Mouse (Mus musculus) CH12.LX (cell line): ENCODE results near the gene Ces4a. TPM values are rescaled to one million over a fixed set of nuclear protein-coding genes. Genes with fewer than 3 reads are reported as not detected.

ENCODE experiments used
- DNase-seq: peaks from one replicate; pipeline ENCODE4 v3.0.0-alpha.2; 2013; ENCODE audit errors: extremely low read depth
- H3K27ac ChIP-seq: 2 replicates; pipeline ENCODE4 v1.5.1; 2012; ENCODE audit warnings: low read depth, mild to moderate bottlenecking, control low read depth, moderate library complexity; ENCODE audit not compliant: insufficient read depth
- H3K27me3 ChIP-seq: replicated peaks from 2 replicates; pipeline ENCODE3; 2012; ENCODE audit warnings: inconsistent platforms
- H3K36me3 ChIP-seq, 2 experiments: replicated peaks in 1 of 2; 2 replicates each; pipeline versions ENCODE3 to v1.6.1; 2012; ENCODE audit warnings: inconsistent platforms in 1 of 2, low read length in 1 of 2, mild to moderate bottlenecking in 1 of 2, mixed read lengths in 1 of 2, moderate library complexity in 1 of 2; ENCODE audit not compliant: control insufficient read depth in 1 of 2, insufficient read depth in 1 of 2
- H3K4me1 ChIP-seq, 2 experiments: 2 replicates each; pipeline ENCODE4 v1.6.1; 2012; ENCODE audit warnings: inconsistent platforms in 1 of 2, moderate library complexity in 1 of 2; ENCODE audit not compliant: insufficient read depth in 2 of 2, control insufficient read depth in 1 of 2
- H3K4me2 ChIP-seq: 2 replicates; pipeline ENCODE4 v1.6.1; 2012; ENCODE audit warnings: low read depth, mild to moderate bottlenecking, control low read depth; ENCODE audit not compliant: poor library complexity, insufficient read depth, severe bottlenecking
- H3K4me3 ChIP-seq, 3 experiments: fragments of 150-350 bp in 1 of 3; sonication (generic) in 1 of 3; replicated peaks in 1 of 3; 2 replicates each; pipeline versions ENCODE3 to v1.5.1; 2011 to 2012; ENCODE audit warnings: low read depth in 2 of 3, low read length in 2 of 3, mild to moderate bottlenecking in 2 of 3, moderate library complexity in 2 of 3, control low read depth in 1 of 3, improper control_type of control experiment in 1 of 3, inconsistent platforms in 1 of 3, mixed read lengths in 1 of 3; ENCODE audit not compliant: poor library complexity in 1 of 3
- H3K79me2 ChIP-seq: replicated peaks from 2 replicates; pipeline ENCODE4 v1.6.1; 2012; ENCODE audit warnings: mild to moderate bottlenecking, moderate library complexity; ENCODE audit not compliant: control insufficient read depth, poor library complexity, insufficient read depth, severe bottlenecking; ENCODE audit errors: extremely low read depth
- H3K9ac ChIP-seq: 2 replicates; pipeline ENCODE4 v1.6.1; 2012; ENCODE audit warnings: low read depth, mild to moderate bottlenecking, control low read depth, moderate library complexity; ENCODE audit not compliant: insufficient read depth
- H3K9me3 ChIP-seq: replicated peaks from 2 replicates; pipeline ENCODE3; 2012; ENCODE audit warnings: low read length, inconsistent platforms, mixed read lengths
- ETS1 ChIP-seq: conservative IDR thresholded peaks from 2 replicates; pipeline ENCODE4 v1.6.1; 2012; ENCODE audit warnings: low read depth, mild to moderate bottlenecking, inconsistent platforms, low read length, improper control_type of control experiment, moderate library complexity
- HCFC1 ChIP-seq: IDR thresholded peaks from 2 replicates; pipeline ENCODE4 v1.6.1; 2012; ENCODE audit warnings: low read depth, mild to moderate bottlenecking, inconsistent platforms, low read length, improper control_type of control experiment
- JUN ChIP-seq: IDR thresholded peaks from 2 replicates; pipeline ENCODE4 v1.6.1; 2011; ENCODE audit warnings: low read depth, mild to moderate bottlenecking, low read length, improper control_type of control experiment, moderate library complexity; ENCODE audit not compliant: insufficient read depth
- MAFK ChIP-seq: IDR thresholded peaks from 2 replicates; pipeline ENCODE4 v1.6.1; 2011; ENCODE audit warnings: low read length, improper control_type of control experiment; ENCODE audit not compliant: insufficient replicate concordance
- MAZ ChIP-seq: IDR thresholded peaks from 2 replicates; pipeline ENCODE4 v1.6.1; 2012; ENCODE audit warnings: low read depth, mild to moderate bottlenecking, inconsistent platforms, low read length, improper control_type of control experiment, moderate library complexity
- MYC ChIP-seq: IDR thresholded peaks from 2 replicates; pipeline ENCODE4 v1.6.1; 2011; ENCODE audit warnings: low read depth, mild to moderate bottlenecking, improper control_type of control experiment, low read length
- POLR2A ChIP-seq: IDR thresholded peaks from 2 replicates; pipeline ENCODE4 v1.6.1; 2011; ENCODE audit warnings: low read depth, mild to moderate bottlenecking, improper control_type of control experiment, low read length
- POLR2AphosphoS2 ChIP-seq: IDR thresholded peaks from 2 replicates; pipeline ENCODE4 v1.6.1; 2011; ENCODE audit warnings: low read depth, low read length, improper control_type of control experiment
- TBP ChIP-seq: conservative IDR thresholded peaks from 2 replicates; pipeline ENCODE4 v1.6.1; 2011; ENCODE audit warnings: low read depth, low read length, improper control_type of control experiment
- UBTF ChIP-seq: IDR thresholded peaks from 2 replicates; pipeline ENCODE4 v1.6.1; 2012; ENCODE audit warnings: low read depth, mild to moderate bottlenecking, inconsistent platforms, low read length, improper control_type of control experiment, moderate library complexity
- ZKSCAN1 ChIP-seq: IDR thresholded peaks from 2 replicates; pipeline ENCODE4 v1.6.1; 2012; ENCODE audit warnings: low read depth, inconsistent platforms, low read length, improper control_type of control experiment, borderline replicate concordance
- ZMIZ1 ChIP-seq: IDR thresholded peaks from 2 replicates; pipeline ENCODE4 v1.6.1; 2012; ENCODE audit warnings: low read depth, mild to moderate bottlenecking, inconsistent platforms, low read length, improper control_type of control experiment
- ZNF384 ChIP-seq: IDR thresholded peaks from 2 replicates; pipeline ENCODE4 v1.6.1; 2012; ENCODE audit warnings: low read depth, low read length, improper control_type of control experiment, inconsistent platforms
- dilution Hi-C: fragments of 300-500 bp; cut with MboI; formaldehyde crosslinking; loops from 2 replicates; pipeline ENCODE4 v1.14.3; 2020; ENCODE audit warnings: low sequenced_read_pairs; ENCODE audit not compliant: extremely low pct_unique_long_range_greater_than_20kb, extremely low pct_ligation_motif_present
- in situ Hi-C: fragments of 300-500 bp; cut with MboI; formaldehyde crosslinking; loops from 3 replicates; pipeline ENCODE4 v1.14.3; 2019; ENCODE audit warnings: low sequenced_read_pairs, low pct_ligation_motif_present, low pct_unique_long_range_greater_than_20kb, mixed read lengths
- polyA plus RNA-seq: library from polyadenylated mRNA; unstranded; fragments of >175 nt; gene quantifications from 2 replicates; pipeline ENCODE4 v1.2.1, GENCODE M21; 2012; ENCODE audit warnings: low read depth; ENCODE audit not compliant: insufficient read length
- total RNA-seq, 2 experiments: library from RNA; depleted of rRNA; stranded (reverse); fragments of 300-350 nt in 1 of 2; fragments of >200 nt in 1 of 2; gene quantifications; 2 replicates each; pipeline ENCODE4 v1.2.3; 2012 to 2014

Gene Ces4a
- total and polyA plus RNA-seq, 3 experiments: not detected

DNA sequence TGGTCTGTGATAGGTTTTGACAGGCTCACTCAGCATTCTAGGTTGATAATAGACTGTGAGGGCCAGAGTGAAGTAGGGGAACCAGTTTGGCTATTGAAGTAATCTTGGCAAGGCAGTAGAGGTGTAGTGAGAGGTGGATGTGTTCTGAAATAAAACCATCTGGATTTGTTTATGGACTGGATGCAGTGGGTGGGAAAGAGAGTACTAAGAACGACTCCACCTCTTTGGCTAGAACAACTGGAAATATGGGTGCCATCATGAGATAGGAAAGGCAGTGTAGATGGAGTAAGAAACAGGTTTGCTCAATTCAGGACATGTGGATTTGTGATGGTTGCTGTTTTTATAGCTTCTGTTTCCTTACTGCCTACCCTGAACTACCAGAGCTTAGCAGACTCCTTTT lies 50.6 kb downstream of the Ces4a start:
- Histone ChIP-seq H3K4me2 (no peak overlapping the region), H3K4me1 (no peaks in the 10 kb centered on the region), H3K27ac (no peak overlapping the region), H3K27me3 (no peaks in the 10 kb centered on the region), H3K4me3 (no peak overlapping the region)
- in situ Hi-C loops: no loop called here
- TF ChIP-seq TBP: no peak
- no peak for TF ChIP-seq ETS1
- no peak for TF ChIP-seq POLR2AphosphoS2
- TF ChIP-seq, all 38 proteins: peak for 0
- dilution Hi-C loops: no loop called here
- Histone ChIP-seq H3K36me3 (peaks cover 12 to 71% of the 10 kb centered on the region in 2 experiments), H3K9me3 (no peaks in the 10 kb centered on the region), H3K79me2 (peaks cover 31% of the 10 kb centered on the region), H3K9ac (no peak overlapping the region)
- DNase-seq: no peak

DNA sequence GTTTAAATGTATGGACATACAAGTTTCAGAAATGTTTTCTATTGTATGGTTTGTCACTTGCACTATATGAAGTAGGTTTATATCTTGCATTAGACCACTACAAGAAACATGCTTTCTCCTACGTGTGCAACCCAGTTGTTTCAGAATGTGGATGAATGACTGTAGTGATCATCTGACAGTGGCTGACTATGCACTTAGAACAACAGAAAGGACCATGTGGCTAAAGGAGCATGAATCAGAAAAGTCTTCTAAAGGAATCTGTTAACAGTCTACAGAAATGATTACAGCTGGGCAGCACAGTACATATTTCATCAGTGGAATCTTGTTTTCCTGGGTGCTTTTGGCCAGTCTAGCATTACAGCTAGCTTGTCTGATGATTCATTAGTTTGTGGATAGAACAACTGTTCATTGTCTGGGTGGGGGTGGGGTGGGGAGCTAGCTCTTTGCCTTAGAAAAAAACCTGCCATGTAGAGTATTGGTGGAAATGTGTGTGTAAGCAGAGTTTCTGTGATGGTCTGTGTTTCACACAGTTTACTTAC lies 54.9 kb downstream of the Ces4a start:
- DNase-seq: no peak
- Histone ChIP-seq H3K27ac (no peak overlapping the region), H3K4me1 (no peaks in the 10 kb centered on the region), H3K36me3 (peaks cover 10 to 66% of the 10 kb centered on the region in 2 experiments), H3K4me2 (no peak overlapping the region), H3K4me3 (no peak overlapping the region), H3K27me3 (no peaks in the 10 kb centered on the region), H3K9me3 (no peaks in the 10 kb centered on the region), H3K9ac (no peak overlapping the region)
- dilution Hi-C loops (no loop called here), in situ Hi-C loops (no loop called here)
- TF ChIP-seq HCFC1 (no peak), ZKSCAN1 (no peak), MAZ (no peak)
- TF ChIP-seq, all 38 proteins: peak for 0
- peaks cover 28% of the 10 kb centered on the region for H3K79me2 ChIP-seq

GRCm38 (mm10) chr8:105192182-105192581 lies 60.6 kb downstream of the Ces4a start:
- H3K4me2 ChIP-seq: no peak overlapping the region
- H3K79me2 ChIP-seq: peaks cover 10% of the 10 kb centered on the region; the same call in 1 of the 2 replicates
- no peaks in the 10 kb centered on the region for H3K4me1 ChIP-seq
- H3K27me3 ChIP-seq: no peaks in the 10 kb centered on the region
- no peaks in the 10 kb centered on the region for H3K9me3 ChIP-seq
- TF ChIP-seq HCFC1: no peak
- TF ChIP-seq ETS1: no peak
- TF ChIP-seq ZNF384: no peak
- no peak for TF ChIP-seq JUN
- no peak for TF ChIP-seq POLR2AphosphoS2
- TF ChIP-seq UBTF: no peak
- no peak for TF ChIP-seq ZMIZ1
- TF ChIP-seq MAFK: no peak
- TF ChIP-seq MYC: no peak
- no peak for TF ChIP-seq POLR2A
- no peak for DNase-seq
- H3K9ac ChIP-seq: no peak overlapping the region
- dilution Hi-C loops (no loop called here), in situ Hi-C loops (no loop called here)
- no peak overlapping the region for H3K27ac ChIP-seq
- H3K4me3 ChIP-seq: no peak overlapping the region
- H3K36me3 ChIP-seq: peaks cover 27 to 72% of the 10 kb centered on the region in 2 experiments

Other genes starting within 250 kb of the Ces4a start
Only the 20 nearest of the 22 such genes appear.
- 0.04 TPM in 1 of 2 replicates, not detected in the other for gene Ces2e, start 205.5 kb upstream of the Ces4a start, total RNA-seq (2012; rRNA removed)
- 0.11 TPM in 1 of 2 replicates, not detected in the other for gene Ces2e, start 205.5 kb upstream of the Ces4a start, total RNA-seq (2014; rRNA removed)
- gene Ces2e, start 205.5 kb upstream of the Ces4a start, polyA plus RNA-seq: not detected in 2 replicates
- gene Ces2f, start 184.4 kb upstream of the Ces4a start, total RNA-seq (2012; rRNA removed): 0.04 and 0.08 TPM in 2 replicates
- 0.04 TPM in 1 of 2 replicates, not detected in the other for gene Ces2f, start 184.4 kb upstream of the Ces4a start, total RNA-seq (2014; rRNA removed)
- gene Ces2f, start 184.4 kb upstream of the Ces4a start, polyA plus RNA-seq: not detected in 2 replicates
- gene Ces2g, start 170.1 kb upstream of the Ces4a start, total RNA-seq (2012; rRNA removed): 0.17 and 0.30 TPM in 2 replicates
- gene Ces2g, start 170.1 kb upstream of the Ces4a start, total RNA-seq (2014; rRNA removed): 0.07 TPM in 1 of 2 replicates, not detected in the other
- gene Ces2g, start 170.1 kb upstream of the Ces4a start, polyA plus RNA-seq: 0.11 and 0.14 TPM in 2 replicates
- gene Ces2h, start 130.9 kb upstream of the Ces4a start, total RNA-seq (2012; rRNA removed): not detected in 2 replicates
- gene Ces2h, start 130.9 kb upstream of the Ces4a start, total RNA-seq (2014; rRNA removed): not detected in 2 replicates
- gene Ces2h, start 130.9 kb upstream of the Ces4a start, polyA plus RNA-seq: not detected in 2 replicates
- gene Ces3a, start 83.2 kb upstream of the Ces4a start, total RNA-seq (2012; rRNA removed): not detected in 2 replicates
- not detected in 2 replicates for gene Ces3a, start 83.2 kb upstream of the Ces4a start, total RNA-seq (2014; rRNA removed)
- gene Ces3a, start 83.2 kb upstream of the Ces4a start, polyA plus RNA-seq: not detected in 2 replicates
- gene Ces3b, start 48.0 kb upstream of the Ces4a start, total RNA-seq (2012; rRNA removed): not detected in 2 replicates
- not detected in 2 replicates for gene Ces3b, start 48.0 kb upstream of the Ces4a start, total RNA-seq (2014; rRNA removed)
- gene Ces3b, start 48.0 kb upstream of the Ces4a start, polyA plus RNA-seq: not detected in 2 replicates
- gene Cbfb, start 38.9 kb downstream of the Ces4a start, total RNA-seq (2012; rRNA removed): 49.7 and 70.2 TPM in 2 replicates
- 170 and 203 TPM in 2 replicates for gene Cbfb, start 38.9 kb downstream of the Ces4a start, total RNA-seq (2014; rRNA removed)
- 87.9 and 97.7 TPM in 2 replicates for gene Cbfb, start 38.9 kb downstream of the Ces4a start, polyA plus RNA-seq
- gene D230025D16Rik, start 93.3 kb downstream of the Ces4a start, total RNA-seq (2012; rRNA removed): 10.7 and 11.9 TPM in 2 replicates
- gene D230025D16Rik, start 93.3 kb downstream of the Ces4a start, total RNA-seq (2014; rRNA removed): 19.2 and 21.5 TPM in 2 replicates
- 13.5 and 14.0 TPM in 2 replicates for gene D230025D16Rik, start 93.3 kb downstream of the Ces4a start, polyA plus RNA-seq
- 4.0 and 4.1 TPM in 2 replicates for gene B3gnt9, start 123.4 kb downstream of the Ces4a start, total RNA-seq (2012; rRNA removed)
- 0.66 and 0.78 TPM in 2 replicates for gene B3gnt9, start 123.4 kb downstream of the Ces4a start, total RNA-seq (2014; rRNA removed)
- gene B3gnt9, start 123.4 kb downstream of the Ces4a start, polyA plus RNA-seq: 0.57 and 0.91 TPM in 2 replicates
- 30.8 and 31.0 TPM in 2 replicates for gene Tradd, start 132.8 kb downstream of the Ces4a start, total RNA-seq (2012; rRNA removed)
- 20.4 and 20.7 TPM in 2 replicates for gene Tradd, start 132.8 kb downstream of the Ces4a start, total RNA-seq (2014; rRNA removed)
- gene Tradd, start 132.8 kb downstream of the Ces4a start, polyA plus RNA-seq: 18.6 and 24.3 TPM in 2 replicates
- gene Fbxl8, start 132.8 kb downstream of the Ces4a start, total RNA-seq (2012; rRNA removed): 8.6 and 10.5 TPM in 2 replicates
- gene Fbxl8, start 132.8 kb downstream of the Ces4a start, total RNA-seq (2014; rRNA removed): 4.6 and 5.2 TPM in 2 replicates
- gene Fbxl8, start 132.8 kb downstream of the Ces4a start, polyA plus RNA-seq: 5.4 and 5.9 TPM in 2 replicates
- gene Hsf4, start 138.0 kb downstream of the Ces4a start, total RNA-seq (2012; rRNA removed): 0.08 TPM in 1 of 2 replicates, not detected in the other
- not detected in 2 replicates for gene Hsf4, start 138.0 kb downstream of the Ces4a start, total RNA-seq (2014; rRNA removed)
- gene Hsf4, start 138.0 kb downstream of the Ces4a start, polyA plus RNA-seq: not detected in 2 replicates
- gene Nol3, start 144.3 kb downstream of the Ces4a start, total RNA-seq (2012; rRNA removed): 0.34 and 0.42 TPM in 2 replicates
- gene Nol3, start 144.3 kb downstream of the Ces4a start, total RNA-seq (2014; rRNA removed): not detected in 2 replicates
- gene Nol3, start 144.3 kb downstream of the Ces4a start, polyA plus RNA-seq: 0.31 TPM in 1 of 2 replicates, not detected in the other
- gene 4931428F04Rik, start 158.1 kb downstream of the Ces4a start, total RNA-seq (2012; rRNA removed): 4.7 and 4.8 TPM in 2 replicates
- gene 4931428F04Rik, start 158.1 kb downstream of the Ces4a start, total RNA-seq (2014; rRNA removed): 2.2 and 2.7 TPM in 2 replicates
- 9.1 and 9.4 TPM in 2 replicates for gene 4931428F04Rik, start 158.1 kb downstream of the Ces4a start, polyA plus RNA-seq
- 10.9 and 12.5 TPM in 2 replicates for gene Exoc3l, start 164.3 kb downstream of the Ces4a start, total RNA-seq (2012; rRNA removed)
- gene Exoc3l, start 164.3 kb downstream of the Ces4a start, total RNA-seq (2014; rRNA removed): 3.9 and 4.4 TPM in 2 replicates
- gene Exoc3l, start 164.3 kb downstream of the Ces4a start, polyA plus RNA-seq: 6.3 and 7.5 TPM in 2 replicates
- gene E2f4, start 165.9 kb downstream of the Ces4a start, total RNA-seq (2012; rRNA removed): 51.0 and 62.4 TPM in 2 replicates
- gene E2f4, start 165.9 kb downstream of the Ces4a start, total RNA-seq (2014; rRNA removed): 34.1 and 39.9 TPM in 2 replicates
- 165 and 198 TPM in 2 replicates for gene E2f4, start 165.9 kb downstream of the Ces4a start, polyA plus RNA-seq
- gene Elmo3, start 173.8 kb downstream of the Ces4a start, total RNA-seq (2012; rRNA removed): 1.4 and 1.6 TPM in 2 replicates
- gene Elmo3, start 173.8 kb downstream of the Ces4a start, total RNA-seq (2014; rRNA removed): 0.72 and 0.77 TPM in 2 replicates
- 1.3 and 2.4 TPM in 2 replicates for gene Elmo3, start 173.8 kb downstream of the Ces4a start, polyA plus RNA-seq
- 1.7 and 1.8 TPM in 2 replicates for gene Lrrc29, start 194.5 kb downstream of the Ces4a start, total RNA-seq (2012; rRNA removed)
- gene Lrrc29, start 194.5 kb downstream of the Ces4a start, total RNA-seq (2014; rRNA removed): 0.73 and 1.4 TPM in 2 replicates
- gene Lrrc29, start 194.5 kb downstream of the Ces4a start, polyA plus RNA-seq: 1.4 and 1.8 TPM in 2 replicates
- gene Tmem208, start 194.6 kb downstream of the Ces4a start, total RNA-seq (2012; rRNA removed): 88.1 and 113 TPM in 2 replicates
- 133 and 135 TPM in 2 replicates for gene Tmem208, start 194.6 kb downstream of the Ces4a start, total RNA-seq (2014; rRNA removed)
- gene Tmem208, start 194.6 kb downstream of the Ces4a start, polyA plus RNA-seq: 76.2 and 99.9 TPM in 2 replicates
- gene Fhod1, start 216.2 kb downstream of the Ces4a start, total RNA-seq (2012; rRNA removed): 3.1 and 3.5 TPM in 2 replicates
- gene Fhod1, start 216.2 kb downstream of the Ces4a start, total RNA-seq (2014; rRNA removed): 0.81 and 1.8 TPM in 2 replicates
- gene Fhod1, start 216.2 kb downstream of the Ces4a start, polyA plus RNA-seq: 7.4 and 8.1 TPM in 2 replicates